Mouse (Mus musculus) bone marrow macrophage, adult 2 months (primary cell): Measurements from ENCODE around the gene Ccdc92b.

Source experiments
- CTCF ChIP-seq: IDR thresholded peaks from 2 replicates; pipeline ENCODE4 v1.5.1; 2012; ENCODE audit warnings: low read depth, mild to moderate bottlenecking, low read length, moderate library complexity
- POLR2A ChIP-seq: IDR thresholded peaks from 2 replicates; pipeline ENCODE4 v1.6.1; 2012; ENCODE audit warnings: mild to moderate bottlenecking, low read depth, low read length, borderline replicate concordance

- TF ChIP-seq CTCF (no peak), POLR2A (no peak)
Observed at GRCm38 (mm10) chr11:74648676-74649075, 29.3 kb downstream of the Ccdc92b start.
